Mouse (Mus musculus) small intestine, adult 2 months (tissue): ENCODE measurements around the gene Cpm. TPM values are rescaled to one million over a fixed set of nuclear protein-coding genes. Genes with fewer than 3 reads are reported as not detected.

Experiments used
- H3K27ac ChIP-seq: fragments of 200-500 bp; 2 replicates; pipeline ENCODE4 v1.5.1; 2012; ENCODE audit warnings: low read depth, low read length, control low read depth, inconsistent platforms; ENCODE audit not compliant: insufficient read depth
- H3K27me3 ChIP-seq: fragments of 200-500 bp; 2 replicates; pipeline ENCODE4 v1.6.1; 2012; ENCODE audit warnings: mild to moderate bottlenecking, moderate library complexity, low read length, inconsistent platforms; ENCODE audit not compliant: control insufficient read depth, insufficient read depth
- H3K36me3 ChIP-seq: fragments of 200-500 bp; 2 replicates; pipeline ENCODE4 v1.6.1; 2012; ENCODE audit warnings: mild to moderate bottlenecking, low read length, control low read depth, inconsistent platforms; ENCODE audit not compliant: control insufficient read depth, insufficient read depth
- H3K4me1 ChIP-seq: fragments of 200-500 bp; 2 replicates; pipeline ENCODE4 v1.6.1; 2012; ENCODE audit warnings: low read length, inconsistent platforms, mixed read lengths; ENCODE audit not compliant: control insufficient read depth, insufficient read depth, insufficient read length
- H3K4me3 ChIP-seq: fragments of 200-500 bp; 2 replicates; pipeline ENCODE4 v1.5.1; 2012; ENCODE audit warnings: low read depth, mild to moderate bottlenecking, control low read depth, inconsistent platforms, low read length, moderate library complexity
- CTCF ChIP-seq: fragments of 200-500 bp; IDR thresholded peaks from 2 replicates; pipeline ENCODE4 v1.5.1; 2012; ENCODE audit warnings: low read depth, mild to moderate bottlenecking, control low read depth, inconsistent platforms, low read length, moderate library complexity, mixed read lengths; ENCODE audit not compliant: insufficient replicate concordance, insufficient read length; ENCODE audit errors: extremely low read depth
- POLR2A ChIP-seq: fragments of 200-500 bp; IDR thresholded peaks from 2 replicates; pipeline ENCODE4 v1.6.1; 2012; ENCODE audit warnings: low read depth, mild to moderate bottlenecking, control low read depth, inconsistent platforms, low read length, moderate library complexity
- WGBS: fragments of 180-500 bp; shearing (Covaris S2); methylation state at CpG from one replicate; pipeline ENCODE4 v1.1.7; 2018; 5-methylcytosine and 5-hydroxymethylcytosine counted together
- polyA plus RNA-seq: library from polyadenylated mRNA; depleted of rRNA; stranded (reverse); fragments of >200 nt; gene quantifications from 2 replicates; pipeline ENCODE4 v1.2.3, GENCODE M21; 2012

The Cpm gene
- polyA plus RNA-seq, 1 experiment, result 13.8 TPM

DNA sequence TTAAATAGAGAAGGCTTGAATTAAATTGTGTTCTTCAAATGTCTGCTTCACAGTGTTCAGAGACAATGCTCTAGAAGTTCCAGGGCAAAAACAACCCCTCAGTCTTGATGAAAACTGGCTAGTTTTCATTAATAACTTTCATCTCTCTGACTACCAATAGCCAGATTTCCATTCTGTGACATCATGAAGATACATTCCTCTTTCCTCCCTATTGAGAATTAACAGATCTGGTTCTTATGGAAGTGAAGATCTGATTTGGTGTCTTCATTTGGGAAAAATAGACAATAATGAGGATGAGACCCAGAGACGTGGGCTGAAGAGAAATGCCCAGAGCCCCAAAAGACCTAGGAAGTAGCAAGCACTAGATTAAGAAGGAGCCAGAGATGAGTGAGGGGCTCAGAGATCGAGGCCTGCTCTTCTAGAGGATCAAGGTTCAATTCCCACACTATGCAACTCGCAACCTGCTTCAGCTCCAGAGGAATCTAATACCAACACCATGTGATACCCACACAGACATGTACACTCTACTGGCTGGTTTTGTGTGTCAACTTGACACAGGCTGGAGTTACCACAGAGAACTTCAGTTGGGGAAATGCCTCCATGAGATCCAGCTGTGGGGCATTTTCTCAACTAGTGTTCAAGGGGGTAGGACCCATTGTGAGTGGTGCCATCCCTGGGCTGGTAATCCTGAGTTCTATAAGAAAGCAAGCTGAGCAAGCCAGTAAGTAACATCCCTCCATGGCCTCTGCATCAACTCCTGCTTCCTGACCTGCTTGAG lies 11.5 kb upstream of the Cpm start:
- no peaks in the 10 kb centered on the region for H3K4me1 ChIP-seq
- H3K27ac ChIP-seq, result no peak overlapping the region
- H3K4me3 ChIP-seq, result no peak overlapping the region
- no peaks in the 10 kb centered on the region for H3K36me3 ChIP-seq
- TF ChIP-seq POLR2A (no peak), CTCF (no peak)
- H3K27me3 ChIP-seq, result no peaks in the 10 kb centered on the region; the same call in 1 of the 2 replicates
- 97% methylated on average over 3 of the region's 3 CpGs for WGBS

DNA sequence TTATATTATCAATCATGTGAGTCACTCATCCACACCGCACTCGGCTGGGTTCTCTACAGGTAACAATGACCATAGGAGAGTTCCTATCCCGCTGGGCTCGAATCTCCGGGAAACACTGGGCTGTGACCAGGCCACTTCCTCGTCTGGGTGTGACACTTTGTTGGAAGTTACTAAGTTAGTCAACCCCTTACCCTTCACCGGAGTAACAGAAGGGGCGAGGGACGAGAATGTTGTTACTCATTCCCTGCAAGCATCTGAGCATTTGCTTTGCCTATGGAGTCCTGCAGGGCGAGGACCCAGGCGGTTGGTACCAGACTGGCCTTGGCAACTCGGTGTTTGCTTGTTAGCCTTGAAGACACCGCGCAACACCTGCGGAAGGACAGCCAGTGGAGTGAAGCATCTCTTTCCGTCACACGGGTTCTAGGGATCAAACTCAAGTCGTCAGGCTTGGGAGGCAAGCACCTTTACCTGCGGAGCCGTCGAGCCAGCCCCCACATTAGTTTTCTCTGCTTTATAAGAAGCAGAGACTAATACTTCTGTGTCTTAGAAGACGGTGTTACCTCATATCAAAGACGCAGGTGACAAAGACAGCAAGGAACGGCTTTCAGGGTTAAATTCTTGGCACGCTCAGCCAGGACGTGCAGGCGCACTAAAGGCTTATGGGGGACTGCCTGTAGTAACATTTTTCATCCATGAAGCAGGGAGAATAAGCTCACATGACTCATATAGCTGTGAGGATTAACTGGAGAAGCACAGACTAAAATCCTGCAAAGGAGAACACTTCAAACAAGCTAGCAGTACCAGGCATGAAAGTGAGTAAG lies 10.0 kb upstream of the Cpm start:
- Histone ChIP-seq H3K27me3 (no peaks in the 10 kb centered on the region), H3K36me3 (no peaks in the 10 kb centered on the region), H3K4me3 (no peak overlapping the region), H3K27ac (no peak overlapping the region), H3K4me1 (no peaks in the 10 kb centered on the region)
- TF ChIP-seq POLR2A (no peak), CTCF (no peak)
- 87% methylated on average over 27 of the region's 27 CpGs for WGBS

DNA sequence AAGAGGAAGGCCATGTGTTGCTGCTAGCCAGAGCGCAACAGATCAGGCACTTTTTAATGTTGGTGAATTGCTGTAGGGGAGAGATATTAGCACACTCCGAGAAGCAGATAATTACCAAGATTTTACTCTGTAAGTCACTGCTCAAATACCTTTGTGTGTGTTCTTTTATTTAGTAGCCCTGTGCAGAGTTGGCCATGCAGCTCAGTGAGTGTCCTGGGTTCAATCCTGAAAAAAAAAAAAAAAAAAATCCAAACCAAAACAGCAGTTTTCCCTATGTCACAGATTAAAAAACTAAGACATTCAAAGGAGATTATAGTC lies 9.5 kb upstream of the Cpm start:
- Histone ChIP-seq H3K27me3 (no peaks in the 10 kb centered on the region), H3K4me1 (no peaks in the 10 kb centered on the region), H3K4me3 (no peak overlapping the region), H3K27ac (no peak overlapping the region), H3K36me3 (no peaks in the 10 kb centered on the region)
- TF ChIP-seq CTCF (no peak), POLR2A (no peak)
- 99% methylated on average over 2 of the region's 2 CpGs for WGBS

DNA sequence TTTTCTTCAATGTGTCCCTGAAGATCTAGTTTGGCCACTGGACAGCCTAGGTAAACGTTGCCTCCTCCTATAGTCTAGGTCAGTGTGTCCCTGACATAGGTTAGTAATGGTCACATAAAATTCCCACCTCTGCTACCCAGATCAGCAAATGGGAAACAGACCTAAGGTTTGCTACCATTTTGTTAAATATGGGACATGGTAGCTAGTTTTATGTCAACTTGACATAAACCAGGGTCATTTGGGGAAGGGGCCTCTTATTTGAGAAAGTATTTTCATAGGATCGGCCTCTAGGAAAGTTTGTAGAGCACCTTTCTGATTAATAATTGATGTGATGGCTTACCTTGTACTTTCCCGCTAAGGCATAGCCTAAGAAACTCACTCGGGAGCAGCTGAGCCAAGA lies 8.8 kb upstream of the Cpm start:
- Histone ChIP-seq H3K4me3 (no peak overlapping the region), H3K27me3 (no peaks in the 10 kb centered on the region), H3K36me3 (no peaks in the 10 kb centered on the region), H3K4me1 (no peaks in the 10 kb centered on the region), H3K27ac (no peak overlapping the region)
- 89% methylated on average over 4 of the region's 4 CpGs for WGBS
- TF ChIP-seq CTCF (no peak), POLR2A (no peak)

DNA sequence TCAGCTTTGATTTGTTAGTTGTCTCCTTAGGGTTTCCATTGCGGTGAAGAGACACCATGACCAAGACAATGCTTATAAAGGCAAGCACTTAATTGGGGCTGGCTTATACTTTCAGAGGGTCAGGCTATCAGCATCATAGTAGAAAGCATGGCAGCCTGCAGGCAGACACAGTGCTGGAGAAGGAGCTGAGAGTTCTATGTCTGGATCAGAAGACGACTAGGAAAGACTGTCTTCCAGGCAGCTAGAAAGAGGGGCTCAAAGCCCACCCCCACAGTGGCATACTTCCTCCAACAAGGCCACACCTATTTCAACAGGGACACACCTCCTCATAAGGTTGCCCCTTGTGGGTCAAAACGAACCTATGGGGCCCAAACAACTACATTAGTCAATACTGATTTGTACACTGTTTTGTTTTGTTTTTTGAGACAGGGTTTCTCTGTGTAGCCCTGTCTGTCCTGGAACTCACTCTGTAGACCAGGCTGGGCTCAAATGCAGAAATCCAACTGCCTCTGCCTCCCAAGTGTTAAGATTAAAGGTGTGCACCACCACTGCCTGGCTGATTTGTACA lies 8.3 kb upstream of the Cpm start:
- 76% methylated on average over 3 of the region's 3 CpGs for WGBS
- no peak for TF ChIP-seq POLR2A
- TF ChIP-seq CTCF, result no peak
- Histone ChIP-seq H3K4me1 (no peaks in the 10 kb centered on the region; the same call in 1 of the 2 replicates), H3K27ac (no peak overlapping the region), H3K27me3 (no peaks in the 10 kb centered on the region; the same call in 1 of the 2 replicates), H3K4me3 (no peak overlapping the region), H3K36me3 (no peaks in the 10 kb centered on the region)

DNA sequence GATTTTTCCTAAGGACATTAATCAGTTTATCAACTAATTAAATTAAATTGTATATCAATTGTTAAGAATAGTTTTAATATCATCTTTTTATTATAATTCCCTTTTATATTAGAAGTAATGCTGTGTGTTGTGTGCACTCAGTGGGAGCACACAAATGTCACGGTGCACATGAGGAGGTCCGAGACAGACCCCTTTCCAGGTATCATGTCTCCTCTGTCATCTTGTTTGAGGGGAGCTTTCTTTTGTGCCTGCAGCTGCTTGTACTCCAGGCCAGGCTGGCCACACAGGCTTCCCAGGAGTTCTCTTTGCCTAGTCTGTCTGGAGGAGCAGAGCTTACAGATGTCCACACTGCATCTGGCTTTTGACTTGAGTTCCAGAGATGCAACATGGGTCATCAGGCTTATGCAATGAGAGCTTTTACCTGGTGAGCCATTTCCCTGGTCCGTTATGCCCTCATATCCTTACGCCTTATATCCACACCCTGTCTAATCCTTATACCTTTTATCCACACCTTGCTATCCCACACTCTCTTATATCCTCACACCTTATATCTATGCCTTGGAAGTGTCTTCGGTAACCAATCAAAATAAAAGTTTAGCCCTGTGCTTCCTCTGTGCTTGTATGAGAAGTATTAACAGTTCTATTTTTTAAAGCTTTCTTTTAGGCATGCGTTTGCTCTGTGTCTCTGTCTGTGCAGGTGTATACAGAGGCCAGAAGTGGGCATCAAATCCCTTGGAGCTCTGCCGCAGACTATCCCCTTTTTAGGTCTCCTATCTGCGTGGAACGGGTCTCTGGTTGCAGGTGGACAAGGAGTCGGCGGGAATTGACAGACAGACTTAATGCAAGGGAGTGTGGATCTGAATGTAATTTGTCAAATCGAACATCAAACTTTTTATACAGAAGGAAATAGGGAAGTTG lies 7.4 kb upstream of the Cpm start:
- TF ChIP-seq CTCF, result no peak
- no peak for TF ChIP-seq POLR2A
- no peaks in the 10 kb centered on the region for H3K36me3 ChIP-seq
- H3K4me1 ChIP-seq, result no peaks in the 10 kb centered on the region; the same call in 1 of the 2 replicates
- no peak overlapping the region for H3K27ac ChIP-seq
- no peak overlapping the region for H3K4me3 ChIP-seq
- no peaks in the 10 kb centered on the region; the same call in 1 of the 2 replicates for H3K27me3 ChIP-seq
- 91% methylated on average over 12 of the region's 12 CpGs for WGBS
